Mouse (Mus musculus) B cell, adult 62 days (primary cell): Measurements from ENCODE around the gene Abcb1a. TPM values are rescaled to one million over a fixed set of nuclear protein-coding genes. Genes with fewer than 3 reads are reported as not detected.

ENCODE experiments used
- total RNA-seq: library from RNA; stranded (reverse); gene quantifications from 4 replicates; pipeline ENCODE4 v1.2.4, GENCODE M21; 2023

The Abcb1a gene
- 2.7 to 3.6 TPM (median 3.2 TPM) in 4 replicates for total RNA-seq

DNA sequence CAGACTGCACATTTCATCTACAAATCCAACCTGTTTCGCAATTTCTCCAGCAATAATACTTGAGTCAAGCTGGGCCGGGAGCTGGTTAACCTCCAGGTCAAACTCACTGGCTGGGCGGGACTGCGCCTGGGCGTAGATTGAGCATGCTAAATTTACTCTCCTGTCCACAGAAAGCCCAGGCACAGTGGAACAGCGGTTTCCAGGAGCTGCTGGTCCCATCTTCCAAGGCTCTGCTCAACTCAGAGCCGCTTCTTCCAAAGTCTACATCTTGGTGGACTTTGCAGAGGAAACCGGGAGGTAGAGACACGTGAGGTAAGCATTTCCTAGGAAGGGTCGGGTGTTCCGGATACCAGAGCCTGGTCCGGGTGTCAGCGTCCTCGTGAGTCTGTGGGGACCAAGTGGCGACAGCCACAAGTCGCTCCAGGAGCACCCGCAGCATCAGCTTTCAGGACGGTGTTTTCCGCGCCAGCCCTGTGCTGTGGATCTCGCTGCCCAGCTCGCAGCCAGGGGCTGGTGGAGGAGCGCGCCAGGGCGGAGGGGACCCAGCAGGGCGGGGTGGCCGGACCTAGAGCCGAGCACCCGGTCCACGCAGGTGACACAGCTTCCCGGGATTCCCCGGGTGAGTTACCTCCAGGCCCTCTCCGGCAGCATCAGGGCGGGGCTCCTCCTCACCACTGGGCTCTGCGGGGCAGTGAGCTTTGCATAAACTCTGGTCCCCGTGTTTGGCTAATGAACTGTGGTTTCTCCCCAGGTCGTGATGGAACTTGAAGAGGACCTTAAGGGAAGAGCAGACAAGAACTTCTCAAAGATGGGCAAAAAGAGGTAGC lies at the start of gene Abcb1a:
Gene Abcb1a (plus strand): TSS at position 167 of the 827 bp plus-strand sequence.

DNA sequence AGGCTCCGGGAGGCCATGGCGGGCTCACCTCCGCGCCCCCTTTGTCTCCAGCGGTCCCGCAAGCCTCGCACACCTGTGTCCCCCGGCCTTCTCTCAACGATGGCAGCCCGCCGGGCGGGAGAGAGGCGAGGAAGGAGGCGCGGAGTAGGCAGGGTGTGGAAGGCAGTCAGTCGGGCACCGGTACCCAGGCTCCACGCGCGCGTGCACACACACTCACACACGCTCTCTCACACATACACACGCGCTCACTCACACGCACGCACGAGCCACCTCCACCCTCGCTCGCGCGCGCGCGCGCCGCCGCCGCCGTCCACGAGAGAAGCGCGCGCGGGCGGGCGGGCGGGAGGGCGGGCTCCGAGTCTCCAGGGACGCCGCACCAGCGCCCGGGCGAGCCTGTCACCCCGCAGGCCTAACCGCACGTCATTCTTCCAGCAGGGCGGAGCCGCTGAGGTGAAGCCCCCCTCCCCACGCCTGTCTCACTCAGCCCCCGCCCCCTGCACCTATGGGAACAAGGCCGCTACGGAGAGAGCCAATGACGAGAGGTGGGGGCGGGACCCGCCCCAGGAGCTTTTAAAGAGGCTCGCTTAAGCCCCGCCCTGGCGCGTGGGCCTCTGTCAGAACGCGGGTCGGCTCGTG lies 37.2 kb upstream of the Abcb1a start, which contains the start of gene Rundc3b:
Gene Rundc3b (minus strand): TSS at position 357 of the 636 bp plus-strand sequence.

Other genes with a start within 250 kb of the Abcb1a start
- 39.8 to 52.0 TPM (median 45.3 TPM) in 4 replicates for gene Dbf4, start 237.4 kb upstream of the Abcb1a start, total RNA-seq
- gene Slc25a40, start 237.2 kb upstream of the Abcb1a start, total RNA-seq = 8.4 to 10.2 TPM (median 9.3 TPM) in 4 replicates
- 1.1 to 3.0 TPM (median 1.6 TPM) in 4 replicates for gene Rundc3b, start 37.1 kb upstream of the Abcb1a start, total RNA-seq
- 1.5 to 3.2 TPM (median 2.9 TPM) in 4 replicates for gene Abcb1b, start 138.1 kb downstream of the Abcb1a start, total RNA-seq
- gene Abcb4, start 233.6 kb downstream of the Abcb1a start, total RNA-seq = 4.8 to 7.1 TPM (median 5.7 TPM) in 4 replicates